In genomic region chr7:45922928-45923761, GRCm38 (mm10) we compare ENCODE assay signal across 8 mouse cellular contexts. TPM values are rescaled to one million over a fixed set of nuclear protein-coding genes. Genes with fewer than 3 reads are reported as not detected.
DNase-seq lines count a peak whose midpoint lies in the region; ATAC-seq lines count a peak whose summit lies in the region.

No protein-coding gene starts in this region.

- WGBS in hindbrain, embryonic 14.5 days: under 1% methylated on average over 37 of the region's 37 CpGs

- peak; percentile 88 for ATAC-seq in hindbrain, embryonic 14.5 days (ENCODE audit: low FRiP score)

- peak overlapping the region; percentile 78 for H3K27ac ChIP-seq in hindbrain, embryonic 14.5 days

- 0 out of 2 replicates have a peak, but pooled peaks cover 5% of the 10 kb centered on the region for H3K4me1 ChIP-seq in hindbrain, embryonic 14.5 days (replicated peaks; ENCODE audit: control insufficient read depth, insufficient read depth, low read length)

- peak overlapping the region; percentile 41 for H3K4me3 ChIP-seq in hindbrain, embryonic 14.5 days (replicated peaks; ENCODE audit: low read length)

- H3K4me2 ChIP-seq in hindbrain, embryonic 14.5 days (replicated peaks): peak overlapping the region; percentile 62

- H3K36me3 ChIP-seq in hindbrain, embryonic 14.5 days (replicated peaks; ENCODE audit: control insufficient read depth, insufficient read depth): no peaks in the 10 kb centered on the region

- H3K27me3 ChIP-seq in hindbrain, embryonic 14.5 days (ENCODE audit: control insufficient read depth, insufficient read depth, low read length): peaks cover 3% of the 10 kb centered on the region; the same call in 1 of the 2 replicates

- H3K9me3 ChIP-seq in hindbrain, embryonic 14.5 days (ENCODE audit: control insufficient read depth, low read length): no peaks in the 10 kb centered on the region

- DNase-seq in R1 (ENCODE audit: low read depth, low spot score): peak; percentile 98
- DNase-seq in cerebellum, postnatal 25 days: peak; percentile 83 to 90
- DNase-seq in frontal cortex, postnatal 25 days (ENCODE audit: low spot score in 2 of 2): peak; percentile 84 to 87
- DNase-seq in hindbrain, embryonic 14.5 days (ENCODE audit: low spot score): peak; percentile 94
- peak; percentile 91 to 93 for DNase-seq in layer of hippocampus, postnatal 36 days
- DNase-seq in lung, postnatal 36 days: peak; percentile 98
- peak; percentile 97 for DNase-seq in retina, postnatal 1 day
- peak; percentile 81 to 95 for DNase-seq in urinary bladder, adult 18-20 months (ENCODE audit: low spot score in 2 of 2)

- H3K9ac ChIP-seq in hindbrain, embryonic 14.5 days: peak overlapping the region; percentile 50

RNA-seq across cellular contexts. Expression of gene Ccdc114, which starts 0.7 kb away (rescaled TPM):
- polyA plus RNA-seq in hindbrain, embryonic 14.5 days (2014; fragmentation: Nextera tagmentation; extraction: Ambion mirVana): 6.1 and 6.5 TPM in 2 replicates
- 1 to 10 TPM; 3.0 TPM for total RNA-seq in layer of hippocampus, postnatal 36 days (2021)

RNA-seq across cellular contexts. Expression of gene Emp3, which starts 1.9 kb away (rescaled TPM):
- 34.1 and 38.8 TPM in 2 replicates for polyA plus RNA-seq in hindbrain, embryonic 14.5 days (2014; fragmentation: Nextera tagmentation; extraction: Ambion mirVana)
- 1 to 10 TPM; 1.9 to 4.4 TPM for total RNA-seq in layer of hippocampus, postnatal 36 days (2021)

RNA-seq across cellular contexts. Expression of gene Tmem143, which starts 26.4 kb away (rescaled TPM):
- polyA plus RNA-seq in hindbrain, embryonic 14.5 days (2014; fragmentation: Nextera tagmentation; extraction: Ambion mirVana): 4.3 and 5.6 TPM in 2 replicates
- total RNA-seq in layer of hippocampus, postnatal 36 days (2021): 10 to 100 TPM; 20.8 to 25.9 TPM

RNA-seq across cellular contexts. Expression of gene Syngr4, which starts 26.6 kb away (rescaled TPM):
- polyA plus RNA-seq in hindbrain, embryonic 14.5 days (2014; fragmentation: Nextera tagmentation; extraction: Ambion mirVana): 0.39 and 0.40 TPM in 2 replicates
- not detected for total RNA-seq in layer of hippocampus, postnatal 36 days (2021)

RNA-seq across cellular contexts. Expression of gene Grin2d, which starts 45.0 kb away (rescaled TPM):
- polyA plus RNA-seq in hindbrain, embryonic 14.5 days (2014; fragmentation: Nextera tagmentation; extraction: Ambion mirVana): 4.3 and 4.4 TPM in 2 replicates
- 10 to 100 TPM; 10.9 to 11.4 TPM for total RNA-seq in layer of hippocampus, postnatal 36 days (2021)

Comparison
In these comparisons a context has a peak if more than half of its experiments do, and no peak if none do; other contexts are left out.
1. Peak in every context shown above with its lines: DNase-seq, ATAC-seq, H3K4me3 ChIP-seq and H3K27ac ChIP-seq.